Mouse (Mus musculus): ENCODE measurements around the gene Pygb. TPM values are rescaled to one million over a fixed set of nuclear protein-coding genes. Genes with fewer than 3 reads are reported as not detected.

The Pygb gene
- total RNA-seq, 2 experiments from 2014 or later: 203 to 212 TPM

DNA sequence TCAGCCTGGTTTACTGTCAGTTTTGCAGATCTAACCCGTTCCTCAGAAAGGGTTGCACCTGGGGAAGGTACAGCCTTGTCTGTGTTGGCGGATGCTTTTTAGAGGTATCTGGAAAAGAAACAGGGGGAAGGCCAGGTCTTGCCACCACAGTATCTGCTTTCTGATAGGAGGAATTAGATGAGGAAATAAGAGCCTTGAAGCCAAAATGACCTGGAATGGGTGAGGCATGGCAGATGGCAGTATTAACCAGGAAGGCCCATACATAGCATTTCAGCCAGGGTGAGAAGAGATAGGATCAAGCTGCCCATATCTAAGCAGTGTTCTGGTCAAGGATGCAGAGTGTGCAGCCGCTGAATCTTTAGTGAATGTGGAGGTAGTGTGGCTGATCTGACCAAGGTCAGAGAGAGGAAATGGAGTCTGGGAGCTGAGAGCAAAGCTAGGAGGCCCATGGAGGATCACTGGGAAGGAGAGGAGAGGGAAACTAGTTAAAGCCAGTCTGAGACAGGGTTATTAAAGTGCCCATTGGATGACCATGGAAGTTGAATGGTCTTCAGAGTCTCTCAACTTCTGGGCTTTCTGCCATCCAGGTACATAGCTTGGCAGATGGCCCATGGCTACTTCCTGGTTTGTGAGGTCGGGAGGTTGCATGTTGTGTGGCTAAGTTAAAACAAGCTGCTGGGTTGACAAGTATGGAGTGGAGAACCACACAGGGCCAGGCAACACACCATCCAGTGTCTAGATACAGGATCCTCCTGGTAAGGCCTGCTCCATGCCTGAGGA lies 20.3 kb upstream of the Pygb start:
- no peak for TF ChIP-seq CTCF (conservative IDR thresholded peaks at IDR 0.05)
- DNase-seq (ENCODE audit: low spot score in 2 of 2): no peak
- Histone ChIP-seq H3K27ac (peak overlapping the region; percentile 85), H3K4me3 (no peak overlapping the region)

DNA sequence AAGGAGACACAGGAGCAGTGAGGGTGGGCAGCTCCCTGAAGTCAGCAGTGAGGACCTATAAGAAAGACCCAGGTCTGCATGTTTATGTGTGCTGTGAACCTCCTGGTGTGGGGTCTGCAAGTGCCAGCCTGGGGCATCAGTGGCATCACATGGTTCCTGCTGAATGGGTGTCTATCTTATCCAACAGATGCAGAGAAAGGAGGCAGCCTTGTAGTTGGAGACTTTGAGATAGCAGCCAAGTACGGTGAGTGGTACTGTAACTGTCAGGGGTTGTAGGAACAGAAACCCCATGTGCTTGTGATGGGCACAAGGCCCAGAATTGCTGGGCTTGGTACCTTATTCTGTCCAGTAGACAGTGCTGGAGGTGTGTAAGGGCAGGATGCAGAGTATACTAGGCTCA lies 17.9 kb upstream of the Pygb start:
- no peak overlapping the region for H3K4me3 ChIP-seq
- peak overlapping the region; percentile 7; the same call in 1 of the 2 replicates for H3K27ac ChIP-seq
- no peak for TF ChIP-seq CTCF (conservative IDR thresholded peaks at IDR 0.05)
- DNase-seq (ENCODE audit: low spot score in 2 of 2): no peak

DNA sequence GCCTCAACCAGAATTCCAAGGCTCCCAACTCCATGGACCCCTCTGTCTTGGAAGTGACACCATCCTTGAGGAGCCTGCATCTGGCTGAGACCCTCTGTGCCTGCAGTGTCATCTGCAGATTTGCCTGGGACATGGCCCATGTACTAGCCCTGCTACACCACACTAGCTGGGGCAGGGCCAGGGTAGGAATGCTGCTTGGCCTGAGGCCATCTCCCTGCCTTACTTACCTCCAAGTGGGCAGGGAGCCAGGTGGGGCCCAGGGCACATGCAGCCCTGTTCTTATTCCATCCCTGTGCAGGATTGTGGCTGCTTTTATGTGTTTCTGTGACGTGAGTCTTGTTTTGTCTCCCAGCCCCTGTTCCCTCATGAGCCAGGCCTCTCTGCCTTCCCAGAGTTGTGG lies 15.8 kb upstream of the Pygb start:
- no peak for TF ChIP-seq CTCF (conservative IDR thresholded peaks at IDR 0.05)
- Histone ChIP-seq H3K27ac (peak overlapping the region; percentile 86), H3K4me3 (no peak overlapping the region)
- DNase-seq (ENCODE audit: low spot score in 2 of 2): no peak

DNA sequence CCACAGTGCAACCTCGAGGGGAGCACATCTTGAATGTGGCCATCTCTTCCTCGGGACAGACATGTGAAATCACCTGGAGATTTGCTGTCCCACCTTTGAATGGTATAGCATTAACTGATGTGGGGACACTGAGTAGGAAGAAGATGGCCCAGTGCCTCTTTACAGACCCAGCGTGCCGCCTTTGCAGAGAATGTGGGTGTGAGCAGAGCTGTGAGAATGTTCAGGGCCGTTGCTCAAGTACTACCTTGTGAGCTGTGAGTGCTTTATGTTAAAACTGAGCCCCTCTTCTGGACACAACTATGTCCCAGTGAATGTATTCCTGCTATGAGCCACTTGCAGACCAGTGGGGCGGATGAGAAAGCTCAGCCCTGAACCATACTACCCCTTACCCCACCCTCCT lies 15.4 kb upstream of the Pygb start:
- no peak for TF ChIP-seq CTCF (conservative IDR thresholded peaks at IDR 0.05)
- H3K27ac ChIP-seq: peak overlapping the region; percentile 86
- DNase-seq (ENCODE audit: low spot score in 2 of 2): no peak
- H3K4me3 ChIP-seq: no peak overlapping the region

DNA sequence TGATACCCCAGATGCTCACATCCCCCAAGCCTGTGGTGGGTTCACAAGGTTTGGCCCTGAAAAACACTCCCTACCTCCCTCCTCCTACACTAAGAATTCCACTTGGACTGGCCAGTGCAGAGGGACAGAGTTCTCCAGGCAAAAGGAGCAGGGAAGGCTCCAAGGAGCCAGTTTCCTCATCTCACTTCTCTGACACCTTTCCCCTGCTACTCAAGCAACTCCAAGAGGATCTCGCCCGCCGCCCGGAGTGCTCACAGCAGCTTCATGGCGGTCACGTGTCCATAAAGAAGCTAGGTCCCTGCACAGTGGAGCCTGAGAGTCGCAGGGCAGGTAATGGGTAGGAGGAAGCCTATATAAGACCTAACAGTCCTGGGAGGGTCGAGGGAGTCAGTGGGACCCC lies 14.5 kb upstream of the Pygb start:
- DNase-seq (ENCODE audit: low spot score in 2 of 2): no peak
- Histone ChIP-seq H3K27ac (peak overlapping the region; percentile 86; the same call in 1 of the 2 replicates), H3K4me3 (no peak overlapping the region)
- no peak for TF ChIP-seq CTCF (conservative IDR thresholded peaks at IDR 0.05)

DNA sequence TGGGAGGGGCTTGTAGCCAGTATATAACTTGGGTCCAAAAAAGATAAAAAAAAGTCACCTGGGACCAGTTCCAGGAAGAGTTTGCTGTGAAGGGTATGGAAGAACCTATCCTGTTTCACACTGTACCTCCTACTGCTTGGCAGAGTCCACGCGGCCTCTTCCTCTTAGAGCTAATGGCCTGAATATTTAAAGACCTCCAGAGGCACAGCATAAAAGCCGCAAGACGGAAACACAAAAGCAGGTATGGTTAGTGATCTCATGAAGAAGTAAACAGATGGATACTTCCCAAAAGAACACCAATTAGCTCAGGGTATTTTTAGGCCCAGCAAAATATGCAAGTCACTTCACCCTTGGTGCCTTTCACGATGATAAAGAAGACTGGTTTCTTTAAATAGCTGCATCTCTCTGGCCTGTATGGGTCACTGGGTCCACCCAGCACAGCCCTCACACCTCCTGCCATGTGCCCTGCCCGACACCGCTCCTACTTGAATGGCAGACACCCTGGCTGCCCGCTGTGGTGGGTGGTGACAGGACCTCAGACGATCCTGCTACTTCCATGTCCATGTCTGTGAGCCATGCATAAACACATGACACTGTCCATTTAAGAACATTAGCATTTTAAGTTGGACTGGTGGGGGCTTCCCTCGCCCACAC lies 13.9 kb upstream of the Pygb start:
- TF ChIP-seq CTCF (conservative IDR thresholded peaks at IDR 0.05): no peak
- H3K27ac ChIP-seq: peak overlapping the region; percentile 48; the same call in 1 of the 2 replicates
- DNase-seq (ENCODE audit: low spot score in 2 of 2): no peak
- H3K4me3 ChIP-seq: no peak overlapping the region

DNA sequence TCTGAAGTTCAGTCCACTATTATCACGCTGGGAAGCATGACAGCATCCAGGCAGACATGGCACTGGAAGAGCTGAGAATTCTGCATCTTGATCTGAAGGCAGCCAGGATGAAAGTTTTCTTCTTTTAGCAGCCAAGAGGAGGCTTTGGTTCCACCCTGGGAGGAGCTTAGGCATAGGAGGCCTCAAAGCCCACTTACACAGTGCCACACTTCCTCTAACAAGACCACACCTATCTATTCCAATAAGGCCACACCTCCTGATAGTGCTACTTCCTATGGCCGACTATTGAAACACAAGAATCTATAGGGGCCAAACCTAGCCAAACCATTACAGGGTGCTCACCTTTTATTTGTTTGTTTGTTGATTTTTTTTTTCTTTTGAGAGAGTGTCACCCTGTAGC lies 3.7 kb upstream of the Pygb start:
- no peak for DNase-seq (ENCODE audit: low spot score in 2 of 2)
- TF ChIP-seq CTCF (conservative IDR thresholded peaks at IDR 0.05): no peak
- no peak overlapping the region for H3K4me3 ChIP-seq
- H3K27ac ChIP-seq: no peak overlapping the region

DNA sequence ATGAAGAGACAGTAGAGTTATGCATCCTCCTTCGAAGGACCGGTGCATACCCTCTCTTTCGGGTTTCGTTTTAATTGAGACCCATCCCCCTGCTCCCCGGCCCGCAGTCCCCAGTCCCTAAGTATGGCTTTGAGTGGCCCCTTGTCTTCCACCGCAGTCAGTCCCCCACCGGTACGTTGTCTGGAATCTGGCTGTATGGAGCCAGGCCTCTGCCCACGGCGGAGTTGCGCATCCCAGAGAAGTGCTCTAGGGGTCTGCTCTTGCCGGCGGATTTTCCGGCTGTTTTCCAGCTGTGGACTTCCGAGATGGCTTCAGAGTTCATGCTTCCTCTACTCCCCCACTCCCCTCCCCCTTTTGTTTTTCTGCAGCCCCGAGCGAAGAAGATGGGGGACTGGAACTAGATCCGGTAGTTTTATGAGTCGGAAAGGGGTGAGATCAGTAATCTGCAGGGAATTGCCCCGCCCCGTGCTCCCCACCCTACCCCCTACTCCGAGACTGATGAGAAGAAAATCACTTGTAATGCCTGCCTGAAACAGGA lies 768 bp downstream of the Pygb start:
- no peak; the same call in 1 of the 2 replicates for TF ChIP-seq CTCF (conservative IDR thresholded peaks at IDR 0.05)
- no peak for DNase-seq (ENCODE audit: low spot score in 2 of 2)
- H3K4me3 ChIP-seq: peak overlapping the region; percentile 99
- H3K27ac ChIP-seq: peak overlapping the region; percentile 94

DNA sequence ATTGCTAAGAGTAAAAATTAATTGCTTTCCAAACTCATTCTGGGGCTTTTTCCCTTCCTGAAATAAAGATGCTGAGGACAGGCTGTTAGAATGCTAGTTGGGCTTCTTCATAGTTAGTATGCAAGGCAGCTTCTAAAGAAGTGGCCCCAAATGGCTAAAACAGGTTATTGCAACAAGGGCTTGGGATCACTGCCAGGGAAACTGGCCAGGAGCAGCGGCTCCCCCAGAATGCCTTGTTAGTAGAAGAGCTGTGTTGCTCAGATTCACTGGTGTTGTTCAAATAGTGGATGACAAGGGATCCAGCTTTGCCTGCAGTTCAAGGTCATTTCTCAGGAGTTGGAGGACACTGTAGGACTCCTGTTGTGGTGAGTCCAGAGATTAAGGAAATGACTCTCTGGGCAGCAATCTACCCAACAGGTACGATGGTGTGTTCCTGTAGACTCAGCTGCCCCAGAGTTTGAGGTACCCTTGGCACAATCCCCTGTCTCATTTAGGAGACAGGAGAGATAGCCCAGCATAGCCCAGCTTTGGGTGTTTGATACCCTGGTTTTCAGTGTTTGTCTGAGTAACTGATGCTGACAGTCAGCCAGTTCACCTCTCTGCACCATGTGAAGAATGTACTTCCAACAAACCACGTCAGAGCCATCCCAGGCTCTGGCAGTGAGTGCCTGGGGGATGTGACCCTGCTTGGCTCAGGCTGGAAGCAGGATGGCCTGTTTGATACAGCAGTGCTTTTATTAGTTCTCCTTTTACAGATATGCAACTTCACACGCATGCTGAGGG lies 2.4 kb downstream of the Pygb start:
- Histone ChIP-seq H3K4me3 (peak overlapping the region; percentile 99), H3K27ac (peak overlapping the region; percentile 94)
- DNase-seq (ENCODE audit: low spot score in 2 of 2): peak; percentile 81 to 85
- peak; percentile 57 for TF ChIP-seq CTCF (conservative IDR thresholded peaks at IDR 0.05)

DNA sequence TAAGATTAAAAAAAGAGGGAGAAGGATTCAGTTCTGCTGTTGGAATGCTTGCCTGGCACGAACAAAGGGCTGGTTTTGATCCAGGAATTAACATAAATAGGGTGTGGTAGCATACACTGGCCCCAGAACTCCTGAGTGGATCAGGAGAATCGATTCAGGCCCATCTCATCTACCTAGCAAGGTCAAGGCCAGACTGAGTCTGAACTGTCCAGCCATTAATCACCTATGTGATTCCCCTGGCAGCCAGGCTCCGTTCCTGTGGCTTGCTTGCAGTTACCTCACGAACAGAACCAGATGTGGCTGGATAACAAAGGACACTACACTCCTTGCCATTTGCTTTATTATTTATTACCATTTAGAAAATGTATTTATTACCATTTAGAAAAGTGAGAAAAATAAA lies 6.8 kb downstream of the Pygb start:
- no peak overlapping the region for H3K4me3 ChIP-seq
- TF ChIP-seq CTCF (conservative IDR thresholded peaks at IDR 0.05): no peak
- no peak for DNase-seq (ENCODE audit: low spot score in 2 of 2)
- H3K27ac ChIP-seq: no peak overlapping the region

DNA sequence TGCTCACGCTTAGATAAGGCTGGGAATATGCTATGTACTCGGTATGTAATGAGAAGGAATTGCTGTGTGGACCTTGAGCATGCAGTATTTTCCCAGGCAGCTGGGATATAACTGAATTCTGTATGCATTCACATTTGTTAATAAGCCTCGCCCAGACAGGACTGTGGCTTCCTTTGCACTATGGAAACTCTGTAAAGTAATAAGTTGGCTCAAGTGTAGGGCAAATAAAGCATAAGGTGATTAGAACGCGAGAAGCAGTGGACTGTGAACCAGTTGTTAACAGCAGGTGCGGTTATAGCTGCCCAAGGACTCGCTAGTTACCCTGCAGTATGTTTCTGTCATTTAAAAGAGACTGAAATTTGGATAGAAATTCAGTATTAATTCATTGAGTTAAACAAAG lies 11.5 kb downstream of the Pygb start:
- H3K27ac ChIP-seq: no peak overlapping the region
- no peak for DNase-seq (ENCODE audit: low spot score in 2 of 2)
- no peak for TF ChIP-seq CTCF (conservative IDR thresholded peaks at IDR 0.05)
- H3K4me3 ChIP-seq: no peak overlapping the region

DNA sequence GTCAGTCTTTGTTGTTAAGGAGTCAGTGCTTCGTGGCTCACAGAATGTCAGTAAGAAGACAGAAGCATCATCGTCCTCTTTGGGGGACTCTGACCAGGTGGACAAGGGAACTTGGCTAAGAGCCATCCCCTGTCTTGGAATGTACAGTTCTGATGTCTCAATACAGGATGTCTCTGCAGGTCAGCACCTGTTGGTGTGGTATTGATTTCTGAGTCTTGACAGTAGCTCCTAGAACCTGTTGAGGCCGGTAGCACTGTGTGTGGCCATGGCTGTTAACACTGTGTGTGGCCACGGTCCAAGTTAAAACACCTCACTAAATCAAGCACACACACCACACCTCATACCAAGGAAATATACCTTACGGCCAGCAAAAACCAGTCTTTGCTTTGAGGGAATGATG lies 14.1 kb downstream of the Pygb start:
- H3K4me3 ChIP-seq: no peak overlapping the region
- no peak overlapping the region for H3K27ac ChIP-seq
- DNase-seq (ENCODE audit: low spot score in 2 of 2): no peak
- no peak for TF ChIP-seq CTCF (conservative IDR thresholded peaks at IDR 0.05)

DNA sequence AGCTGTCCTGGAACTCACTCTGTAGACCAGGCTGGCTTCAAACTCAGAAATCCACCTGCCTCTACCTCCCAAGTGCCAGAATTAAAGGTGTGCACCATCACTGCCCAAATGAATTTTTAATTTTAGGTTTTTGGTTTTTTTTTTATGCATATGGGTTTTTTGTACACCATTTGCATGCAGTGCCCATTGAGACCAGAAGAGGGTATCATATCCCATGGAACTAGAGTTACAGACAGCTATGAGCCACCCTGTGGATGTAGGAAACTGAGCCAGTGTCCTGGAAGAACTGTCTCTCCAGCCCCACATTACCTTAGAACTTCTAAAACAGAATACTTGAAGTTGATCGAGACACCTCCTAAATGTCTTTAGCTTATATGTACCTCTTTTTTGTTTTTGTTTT lies 16.5 kb downstream of the Pygb start:
- peak; percentile 80 for TF ChIP-seq CTCF (conservative IDR thresholded peaks at IDR 0.05)
- no peak overlapping the region for H3K27ac ChIP-seq
- H3K4me3 ChIP-seq: no peak overlapping the region
- no peak for DNase-seq (ENCODE audit: low spot score in 2 of 2)
